Mouse (Mus musculus) limb, embryonic 15.5 days (tissue): ENCODE data around the gene Slamf7. TPM values are rescaled to one million over a fixed set of nuclear protein-coding genes. Genes with fewer than 3 reads are reported as not detected.

Experiments
- ATAC-seq: fragments of 200-750 bp; cut with Nextera tagmentation; 2 replicates; pipeline ENCODE4 v1.8.0; 2017; ENCODE audit warnings: low read depth, moderate TSS enrichment; ENCODE audit not compliant: insufficient number of reproducible peaks, low FRiP score, low TSS enrichment
- H3K27ac ChIP-seq: fragments of 300-500 bp; sonication (generic); 2 replicates; pipeline ENCODE4 v1.5.1; 2015; ENCODE audit warnings: moderate library complexity, mild to moderate bottlenecking, inconsistent platforms
- H3K27me3 ChIP-seq: fragments of 300-500 bp; sonication (generic); 2 replicates; pipeline ENCODE4 v1.6.1; 2015; ENCODE audit warnings: inconsistent platforms
- H3K36me3 ChIP-seq: fragments of 300-500 bp; sonication (generic); 2 replicates; pipeline ENCODE4 v1.6.1; 2015; ENCODE audit warnings: inconsistent platforms
- H3K4me1 ChIP-seq: fragments of 300-500 bp; sonication (generic); 2 replicates; pipeline ENCODE4 v1.6.1; 2015; ENCODE audit warnings: inconsistent platforms
- H3K4me2 ChIP-seq: fragments of 300-500 bp; sonication (generic); 2 replicates; pipeline ENCODE4 v1.6.1; 2015; ENCODE audit warnings: mild to moderate bottlenecking, inconsistent platforms
- H3K4me3 ChIP-seq: fragments of 300-500 bp; sonication (generic); 2 replicates; pipeline ENCODE4 v1.5.1; 2015; ENCODE audit warnings: mild to moderate bottlenecking, inconsistent platforms
- H3K9ac ChIP-seq: fragments of 300-500 bp; sonication (generic); 2 replicates; pipeline ENCODE4 v1.6.1; 2015; ENCODE audit warnings: inconsistent platforms
- H3K9me3 ChIP-seq: fragments of 300-500 bp; sonication (generic); 2 replicates; pipeline ENCODE4 v1.6.1; 2016; ENCODE audit warnings: inconsistent platforms
- WGBS: fragments of 180-500 bp; shearing (Covaris S2); methylation state at CpG from one replicate; pipeline ENCODE4 v1.1.7; 2015; 5-methylcytosine and 5-hydroxymethylcytosine counted together
- microRNA-seq: library from miRNA; unstranded; fragments of <30 nt; microRNA quantifications from one replicate; pipeline ENCODE4, GENCODE M21; 2016
- polyA plus RNA-seq: library from polyadenylated mRNA; unstranded; fragments of >200 nt; fragmentation: Nextera tagmentation; extraction: Ambion mirVana; gene quantifications from 2 replicates; pipeline ENCODE4 v1.2.1, GENCODE M21; 2015

The Slamf7 gene
- polyA plus RNA-seq, 1 experiment from 2014 or later, result 0.13 TPM

- no peak overlapping the region for H3K4me2 ChIP-seq
- no peaks in the 10 kb centered on the region for H3K4me1 ChIP-seq
- H3K36me3 ChIP-seq, result no peaks in the 10 kb centered on the region
- WGBS, result 74% methylated on average over 3 of the region's 3 CpGs
- no peak for ATAC-seq
- no peaks in the 10 kb centered on the region for H3K9me3 ChIP-seq
- no peak overlapping the region for H3K4me3 ChIP-seq
- no peaks in the 10 kb centered on the region for H3K27me3 ChIP-seq
- no peak overlapping the region for H3K27ac ChIP-seq
- no peak overlapping the region for H3K9ac ChIP-seq
Observed at GRCm38 (mm10) chr1:171606656-171607055, 46.2 kb downstream of the Slamf7 start.

DNA sequence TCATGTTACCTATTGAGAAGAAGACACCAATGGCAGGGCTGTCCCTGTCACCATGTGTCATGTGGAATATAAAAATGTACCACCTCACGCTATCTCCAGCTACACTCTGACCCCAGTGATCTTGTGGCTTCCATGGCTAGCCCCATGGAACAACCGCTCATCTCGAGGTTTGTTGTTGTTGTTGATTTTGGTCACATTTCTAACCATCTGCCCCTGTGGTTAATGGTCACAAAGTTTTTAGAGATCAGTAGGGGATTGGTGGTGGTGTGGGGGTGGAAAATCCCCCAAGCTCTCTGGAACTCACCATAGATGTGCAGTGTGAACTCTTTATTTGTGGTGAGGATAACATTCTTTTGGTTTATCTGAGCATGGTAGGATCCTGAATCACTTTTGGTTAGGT, 48.1 kb downstream of the Slamf7 start:
- no peak overlapping the region for H3K27ac ChIP-seq
- H3K4me1 ChIP-seq, result no peaks in the 10 kb centered on the region
- WGBS, result 81% methylated on average over 3 of the region's 3 CpGs
- no peak overlapping the region for H3K4me3 ChIP-seq
- no peaks in the 10 kb centered on the region for H3K9me3 ChIP-seq
- ATAC-seq, result no peak
- H3K27me3 ChIP-seq, result no peaks in the 10 kb centered on the region
- H3K4me2 ChIP-seq, result no peak overlapping the region
- H3K9ac ChIP-seq, result no peak overlapping the region
- H3K36me3 ChIP-seq, result no peaks in the 10 kb centered on the region

DNA sequence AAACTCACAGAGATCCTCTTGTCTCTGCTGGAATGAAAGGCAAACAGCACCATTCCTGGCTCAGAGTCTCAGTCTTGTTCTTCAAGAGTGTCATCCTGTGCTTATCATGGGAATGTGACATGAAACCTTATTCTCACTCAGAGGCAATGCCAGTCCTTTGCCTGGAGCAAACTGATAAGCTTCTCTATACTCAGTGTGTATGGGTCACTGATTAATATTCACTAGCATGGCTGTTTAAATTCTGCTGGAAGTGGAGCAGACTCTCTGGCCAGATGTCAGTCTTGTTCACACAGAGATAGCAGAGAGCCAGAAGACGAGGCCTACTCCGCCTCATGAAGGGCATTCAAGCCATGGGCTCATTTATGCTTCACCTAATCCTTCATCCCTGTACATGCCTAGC, 68.3 kb downstream of the Slamf7 start:
- no peak overlapping the region for H3K27ac ChIP-seq
- H3K27me3 ChIP-seq, result no peaks in the 10 kb centered on the region
- H3K4me3 ChIP-seq, result no peak overlapping the region
- no peak for ATAC-seq
- no peaks in the 10 kb centered on the region for H3K36me3 ChIP-seq
- H3K4me2 ChIP-seq, result no peak overlapping the region
- 78% methylated on average over 2 of the region's 2 CpGs for WGBS
- H3K9ac ChIP-seq, result no peak overlapping the region
- H3K9me3 ChIP-seq, result no peaks in the 10 kb centered on the region
- no peaks in the 10 kb centered on the region for H3K4me1 ChIP-seq

Small RNA genes lying within 50 kb of the gene (microRNA-seq; reads per million reads assigned to microRNA genes)
- gene Mir7683, result not detected

Other genes with a start within 250 kb of the Slamf7 start
- 71.1 and 75.8 TPM in 2 replicates for gene Usf1, start 241.7 kb downstream of the Slamf7 start, polyA plus RNA-seq
- gene Tstd1, start 234.2 kb downstream of the Slamf7 start, polyA plus RNA-seq, result 5.2 and 8.5 TPM in 2 replicates
- 68.3 and 70.6 TPM in 2 replicates for gene F11r, start 215.5 kb downstream of the Slamf7 start, polyA plus RNA-seq
- 17.3 and 21.1 TPM in 2 replicates for gene Alyref2, start 149.6 kb downstream of the Slamf7 start, polyA plus RNA-seq
- gene Itln1, start 117.7 kb downstream of the Slamf7 start, polyA plus RNA-seq, result not detected in 2 replicates
- gene Cd244a, start 93.8 kb downstream of the Slamf7 start, polyA plus RNA-seq, result 0.08 and 0.12 TPM in 2 replicates
- gene Ly9, start 45.6 kb downstream of the Slamf7 start, polyA plus RNA-seq, result 0.73 TPM in 2 replicates
- 4.8 and 5.2 TPM in 2 replicates for gene Cd48, start 29.0 kb upstream of the Slamf7 start, polyA plus RNA-seq
- 0.07 and 0.19 TPM in 2 replicates for gene Slamf1, start 114.1 kb upstream of the Slamf7 start, polyA plus RNA-seq
- 1.7 and 2.0 TPM in 2 replicates for gene Cd84, start 186.7 kb upstream of the Slamf7 start, polyA plus RNA-seq
- not detected in 2 replicates for gene Gm10521, start 242.6 kb upstream of the Slamf7 start, polyA plus RNA-seq